Mouse (Mus musculus) T-cell, adult 2 months (primary cell): ENCODE results near the gene Timmdc1.
"Not testable (repeated sequence)": the region's sequence is repeated elsewhere in the genome, so short reads cannot be mapped to it uniquely, and the experiment has no call there.

Source experiments
- DNase-seq: peaks from one replicate; pipeline ENCODE4 v3.0.0; 2022; ENCODE audit warnings: low spot score

The Timmdc1 gene

GRCm38 (mm10) chr16:38496604-38497140 lies 25.8 kb downstream of the Timmdc1 start:
- DNase-seq: no peak

GRCm38 (mm10) chr16:38493890-38494289 lies 28.6 kb downstream of the Timmdc1 start:
- DNase-seq: no peak

DNA sequence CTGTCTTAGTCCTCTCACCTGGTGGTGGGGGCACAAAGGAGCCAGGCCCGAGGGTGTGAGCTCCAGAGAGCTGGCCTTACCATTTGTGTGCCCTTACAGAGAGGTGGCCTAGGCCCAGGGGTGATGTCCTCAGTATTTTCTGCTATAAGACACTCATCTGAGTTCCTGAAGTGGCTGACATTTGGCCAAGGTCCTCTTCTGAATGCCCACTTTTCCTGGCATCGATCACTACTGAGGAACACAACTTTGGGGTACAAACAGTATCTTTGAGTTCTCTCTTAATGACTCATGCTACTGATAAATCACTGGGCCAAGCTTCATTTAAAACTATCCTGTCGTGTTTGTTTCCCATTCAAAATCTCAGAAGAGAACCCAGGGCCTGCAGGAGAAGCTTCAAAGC lies 29.9 kb downstream of the Timmdc1 start:
- DNase-seq: no peak

DNA sequence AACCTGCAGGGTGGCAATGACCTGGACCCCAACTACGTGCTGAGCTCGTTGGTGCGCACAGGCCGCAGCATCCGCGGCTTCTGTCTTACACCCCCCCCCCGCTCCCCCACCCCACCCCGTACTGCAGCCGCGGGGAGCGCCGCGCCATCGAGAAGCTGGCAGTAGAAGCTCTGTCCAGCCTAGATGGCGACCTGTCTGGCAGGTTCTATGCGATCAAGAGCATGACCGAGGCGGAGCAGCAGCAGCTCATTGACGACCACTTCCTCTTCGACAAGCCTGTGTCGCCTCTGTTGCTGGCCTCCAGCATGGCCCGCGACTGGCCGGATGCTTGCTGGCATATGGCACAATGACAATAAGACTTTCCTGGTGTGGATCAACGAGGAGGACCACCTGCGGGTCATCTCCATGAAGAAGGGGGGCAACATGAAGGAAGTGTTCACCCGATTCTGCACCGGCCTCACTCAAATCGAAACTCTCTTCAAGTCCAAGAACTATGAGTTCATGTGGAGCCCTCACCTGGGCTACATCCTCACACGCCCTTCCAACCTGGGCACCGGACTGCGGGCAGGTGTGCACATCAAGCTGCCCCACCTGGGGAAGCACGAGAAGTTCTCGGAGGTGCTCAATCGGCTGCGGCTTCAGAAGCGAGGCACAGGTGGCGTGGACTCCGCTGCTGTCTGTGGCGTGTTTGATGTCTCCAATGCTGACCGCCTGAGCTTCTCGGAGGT lies 38.7 kb downstream of the Timmdc1 start:
- peak; percentile 3 for DNase-seq

- DNase-seq: peak; percentile 24
Measured at GRCm38 (mm10) chr16:38482780-38483562, 39.5 kb downstream of the Timmdc1 start.

DNA sequence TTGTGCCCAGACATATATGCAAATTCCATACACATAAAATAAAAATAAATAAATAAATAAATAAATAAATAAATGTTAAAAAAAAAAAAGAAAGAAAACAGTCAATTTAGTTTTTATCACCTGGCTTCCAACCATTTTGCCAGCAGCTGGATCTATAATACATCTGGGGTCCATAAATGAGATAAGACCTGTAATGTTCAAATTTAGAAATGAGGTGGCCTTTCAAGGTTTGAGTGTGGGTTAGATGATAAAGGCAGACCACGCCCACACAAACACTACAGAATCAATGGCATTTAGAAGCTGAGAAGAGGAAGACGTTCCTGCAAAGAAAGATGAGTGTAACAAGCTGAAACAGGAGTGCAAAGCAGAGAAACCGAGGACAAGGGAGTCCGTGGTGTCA lies 41.1 kb downstream of the Timmdc1 start:
- DNase-seq: no peak

- no peak for DNase-seq
Measured at GRCm38 (mm10) chr16:38478296-38478695, 44.2 kb downstream of the Timmdc1 start.

DNA sequence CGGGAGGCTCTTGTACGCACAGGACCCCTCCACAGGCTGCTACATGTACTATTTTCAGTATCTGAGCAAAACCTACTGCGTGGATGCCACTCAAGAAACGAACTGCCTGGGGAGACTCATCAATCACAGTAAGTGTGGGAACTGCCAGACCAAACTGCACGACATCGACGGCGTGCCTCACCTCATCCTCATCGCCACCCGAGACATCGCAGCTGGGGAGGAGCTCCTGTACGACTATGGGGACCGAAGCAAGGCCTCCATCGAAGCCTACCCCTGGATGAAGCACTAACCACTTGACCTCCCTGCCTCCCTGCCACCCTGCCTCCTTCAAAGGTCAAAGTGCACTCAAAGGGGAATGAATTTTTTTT lies 45.2 kb downstream of the Timmdc1 start:
- not testable (repeated sequence) for DNase-seq

GRCm38 (mm10) chr16:38476312-38477240 lies 45.9 kb downstream of the Timmdc1 start:
- DNase-seq: peak; percentile 47

- no peak for DNase-seq
Measured at GRCm38 (mm10) chr16:38475681-38476311, 46.7 kb downstream of the Timmdc1 start.

DNA sequence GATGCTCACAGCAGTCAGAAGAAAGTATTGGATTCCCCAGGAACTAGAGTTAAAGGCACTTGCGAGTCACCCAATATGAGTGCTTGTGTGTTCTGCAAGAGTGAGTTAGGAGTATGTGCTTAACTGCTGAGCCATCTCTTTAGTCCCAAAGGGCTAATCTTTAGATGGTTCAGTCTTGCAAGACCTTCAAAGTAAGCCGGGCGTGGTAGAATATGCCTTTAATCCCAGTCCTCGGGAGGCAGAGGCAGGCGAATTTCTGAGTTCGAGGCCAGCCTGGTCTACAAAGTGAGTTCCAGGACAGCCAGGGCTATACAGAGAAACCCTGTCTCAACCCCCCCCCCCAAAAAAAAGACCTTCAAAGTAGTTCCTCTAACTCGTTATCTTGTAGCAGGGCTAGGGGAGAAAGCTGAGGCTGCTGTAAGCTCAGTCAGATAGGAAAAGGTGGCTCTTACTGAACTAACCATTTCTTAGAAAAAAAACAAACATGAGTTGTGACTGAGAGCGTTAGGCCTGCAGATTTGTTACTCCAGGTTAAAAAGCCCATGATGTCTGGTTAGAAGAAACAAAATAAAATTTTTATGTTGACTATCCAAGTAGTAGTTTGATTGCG lies 47.7 kb downstream of the Timmdc1 start:
- no peak for DNase-seq

- DNase-seq: no peak
Measured at GRCm38 (mm10) chr16:38473661-38474060, 48.8 kb downstream of the Timmdc1 start.

DNA sequence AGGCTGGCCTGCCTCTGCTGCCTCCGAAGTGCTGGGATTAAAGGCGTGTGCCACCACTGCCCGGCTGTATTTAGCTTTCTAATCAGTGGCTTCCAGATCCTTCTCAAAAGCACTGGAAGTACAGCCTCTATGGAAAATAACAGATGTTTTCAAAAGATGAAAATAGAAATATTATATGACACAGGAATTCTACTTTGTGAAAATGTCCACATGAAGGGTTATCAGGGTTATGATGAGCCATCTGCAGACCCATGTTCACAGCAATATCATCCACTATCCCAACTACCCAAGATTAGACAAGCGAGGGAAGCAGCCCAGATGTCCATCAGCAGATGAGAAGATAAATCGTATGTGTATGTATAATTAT lies 50.0 kb downstream of the Timmdc1 start:
- DNase-seq: no peak

- DNase-seq: no peak
Measured at GRCm38 (mm10) chr16:38471697-38472506, 50.6 kb downstream of the Timmdc1 start.

- no peak for DNase-seq
Measured at GRCm38 (mm10) chr16:38469437-38469836, 53.0 kb downstream of the Timmdc1 start.

DNA sequence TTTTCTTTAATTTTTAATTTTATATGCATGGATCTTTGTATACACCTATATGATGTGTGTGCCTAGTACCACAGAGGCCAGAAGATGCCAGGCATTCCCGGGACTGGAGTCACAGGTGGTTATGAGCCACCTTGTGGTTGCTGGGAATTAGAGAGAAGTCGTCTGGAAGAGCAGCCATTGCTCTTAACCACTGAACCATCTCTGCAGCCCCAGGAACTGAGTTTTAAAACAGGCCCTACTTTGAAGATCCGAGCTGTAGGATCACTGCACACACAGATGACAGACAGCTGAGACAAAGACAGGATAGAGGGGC lies 53.8 kb downstream of the Timmdc1 start:
- no peak for DNase-seq

DNA sequence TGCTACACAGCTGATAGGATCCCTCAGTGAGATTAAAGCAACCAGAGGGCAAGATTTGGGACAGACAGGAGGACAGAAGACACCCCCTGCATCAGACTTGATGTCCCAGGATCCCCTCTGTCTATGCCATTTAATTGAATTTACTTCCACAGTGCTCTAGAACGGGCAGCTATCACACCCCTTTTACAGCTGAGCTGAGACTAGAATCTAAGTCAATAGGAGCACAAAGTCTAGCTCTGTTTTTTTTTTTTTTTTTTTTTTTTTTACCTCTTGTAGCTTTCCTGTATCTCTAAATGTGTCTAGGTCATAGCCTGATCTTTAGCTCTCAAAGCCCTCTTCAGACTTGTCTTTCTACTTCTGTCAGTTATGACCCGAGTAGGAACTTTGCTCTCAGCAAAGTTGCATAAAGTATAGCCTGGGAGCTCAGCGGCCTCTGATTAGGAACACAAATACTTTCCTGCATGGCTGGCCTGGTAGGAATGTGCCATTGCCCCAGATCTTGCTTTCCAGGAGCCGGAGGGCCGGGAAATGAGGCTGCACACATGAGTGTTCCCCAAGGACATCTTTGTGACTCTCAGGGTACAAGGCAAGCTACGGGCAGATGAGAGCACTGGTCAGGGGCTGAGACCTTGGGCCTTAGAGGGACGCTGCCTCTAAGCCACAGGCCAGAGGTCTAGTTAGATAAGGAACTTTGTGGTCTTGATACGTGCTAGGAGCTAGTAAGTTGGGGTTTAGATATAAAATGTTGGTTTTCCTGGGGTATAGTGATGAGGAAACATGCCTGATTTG lies 54.4 kb downstream of the Timmdc1 start:
- no peak for DNase-seq

GRCm38 (mm10) chr16:38467091-38467916 lies 55.2 kb downstream of the Timmdc1 start:
- no peak for DNase-seq

DNA sequence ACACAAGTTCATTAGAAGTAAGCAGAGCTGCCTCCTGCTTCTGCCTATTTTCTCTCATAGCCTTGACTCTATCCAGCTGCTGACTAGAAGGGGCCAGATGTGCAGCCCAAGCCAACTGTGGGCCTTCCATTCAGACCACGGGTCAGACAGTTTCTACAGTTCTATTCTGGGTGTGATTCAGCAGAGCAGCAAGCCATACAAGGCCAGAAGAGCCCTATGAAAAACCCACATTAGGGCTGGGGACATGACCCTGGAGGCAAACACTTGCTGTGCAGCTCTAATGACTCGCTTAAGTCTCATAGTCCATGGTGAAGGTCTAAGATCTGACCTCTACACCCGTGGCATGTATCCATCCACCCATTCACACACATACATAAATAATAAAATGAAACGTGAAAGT lies 56.4 kb downstream of the Timmdc1 start:
- DNase-seq: no peak
